Mouse (Mus musculus) layer of hippocampus, postnatal 14 days (tissue): ENCODE measurements at regions not wholly inside any gene's neighbourhood (a gene's known extent, or its start where the extent isn't known, plus 50 kb on each side); places are given as distances from the start of the nearest gene placed in this dataset.

Experiments used
- DNase-seq, 2 experiments: peaks; one replicate each; pipeline ENCODE4 v3.0.0; 2021 to 2022; ENCODE audit warnings: low spot score in 2 of 2, mixed read lengths in 1 of 2

DNA sequence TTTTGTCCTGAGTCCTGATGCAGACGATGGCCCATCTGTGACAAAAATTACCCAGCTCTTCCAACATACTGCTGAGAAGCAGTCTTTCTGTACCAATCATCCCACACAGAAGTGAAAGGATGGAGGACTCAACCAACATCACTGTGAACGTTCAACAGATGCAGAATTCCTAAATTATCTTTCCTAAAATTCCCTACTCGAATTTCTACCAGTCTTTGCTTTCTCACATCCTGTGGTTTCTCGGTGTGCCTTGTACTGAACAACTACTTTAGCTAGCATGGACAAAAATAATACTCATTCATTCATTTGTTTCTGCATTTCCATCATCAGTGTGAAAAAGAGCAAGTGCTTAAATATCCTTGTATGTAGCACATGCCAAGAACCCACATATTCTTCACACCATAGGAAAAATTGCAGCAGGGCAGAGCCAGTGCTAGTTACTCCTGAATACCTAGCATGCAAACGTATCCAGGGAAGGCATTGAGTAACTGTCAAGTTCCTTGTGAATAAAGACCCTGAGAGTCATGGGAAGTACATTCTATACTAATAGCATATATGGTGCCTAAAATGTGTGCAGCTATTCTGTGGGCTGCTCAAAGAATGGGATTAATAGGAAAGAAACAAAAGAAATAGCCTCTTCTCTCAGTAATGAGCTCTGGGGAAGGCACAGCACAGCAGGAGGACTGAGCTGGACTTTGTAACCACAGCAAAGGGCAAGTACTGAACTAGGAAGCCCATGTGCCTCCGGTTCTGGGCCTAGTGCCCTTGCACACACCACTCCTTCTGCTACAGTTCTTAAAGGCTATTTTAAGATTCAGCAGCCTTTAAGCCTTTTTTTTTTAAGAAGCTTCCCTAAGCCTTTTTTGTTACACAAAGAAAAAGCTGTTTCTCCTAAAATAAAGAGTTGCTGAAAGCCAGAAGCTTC is 404.8 kb downstream of the Epha4 start:
- no peak for DNase-seq

- no peak for DNase-seq
These were observed 386.5 kb downstream of the Epha4 start for GRCm38 (mm10) chr1:77128411-77128810.

DNA sequence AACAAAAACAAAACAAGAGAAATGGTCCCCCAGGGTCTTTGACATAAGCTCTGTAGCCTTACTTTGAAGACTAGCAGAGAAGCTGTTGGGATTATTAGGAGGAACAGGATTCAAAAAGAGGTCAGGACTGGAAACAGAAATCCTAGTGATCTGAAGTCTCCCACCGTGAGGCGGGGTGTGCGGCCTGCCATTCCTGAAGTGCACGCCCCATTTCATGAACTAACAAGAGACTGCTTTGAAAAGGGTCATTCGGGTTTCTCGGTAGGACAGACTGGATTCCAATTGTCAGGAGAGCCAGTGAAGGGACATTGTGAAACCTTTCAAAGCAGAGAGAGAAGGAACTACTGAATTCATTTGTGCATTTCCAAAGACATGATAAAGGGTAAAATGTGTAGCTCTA is 377.2 kb downstream of the Epha4 start:
- no peak for DNase-seq

- no peak for DNase-seq
These were observed 374.0 kb downstream of the Epha4 start for GRCm38 (mm10) chr1:77140906-77141305.

GRCm38 (mm10) chr1:77148052-77148451 is 366.8 kb downstream of the Epha4 start:
- no peak for DNase-seq

GRCm38 (mm10) chr1:77168316-77168715 is 346.6 kb downstream of the Epha4 start:
- DNase-seq: no peak

- no peak for DNase-seq
These were observed 342.4 kb downstream of the Epha4 start for GRCm38 (mm10) chr1:77172463-77172862.

DNA sequence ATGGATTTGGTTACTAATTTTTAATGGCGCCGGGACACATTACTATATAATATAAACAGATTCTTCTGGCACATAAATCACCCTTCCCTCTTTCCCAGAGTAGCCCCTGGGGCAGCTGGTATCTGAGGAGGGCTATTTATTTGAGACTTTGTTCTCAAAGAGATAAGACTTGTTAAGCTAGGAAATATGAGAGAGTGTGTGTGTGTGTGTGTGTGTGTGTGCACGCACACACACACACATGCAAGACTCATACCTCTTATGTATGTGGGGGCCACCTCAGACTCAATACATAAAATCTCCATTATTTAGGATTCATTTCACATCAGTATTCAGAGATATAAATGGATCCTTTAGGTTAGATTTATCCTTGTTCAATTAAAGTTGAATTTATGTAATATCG is 340.1 kb downstream of the Epha4 start:
- DNase-seq: no peak

DNA sequence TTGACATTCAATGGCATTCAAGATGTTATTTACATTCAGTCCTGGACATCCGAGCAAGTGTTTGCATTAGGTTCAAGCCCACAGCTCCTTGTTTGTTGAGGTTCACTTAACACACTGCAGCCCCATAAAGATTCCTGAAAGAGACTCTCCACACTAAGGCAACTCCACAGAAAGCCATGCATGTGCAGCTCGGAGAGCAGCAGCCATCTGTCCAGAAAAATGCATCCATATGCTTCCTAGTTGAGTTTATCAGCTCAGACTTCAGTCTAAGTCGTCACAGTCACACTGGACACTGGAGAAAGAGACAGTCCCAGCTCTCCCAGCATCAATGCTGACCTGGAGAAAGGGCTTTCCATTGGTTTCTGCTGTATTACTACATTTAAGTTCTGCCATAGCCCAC is 339.7 kb downstream of the Epha4 start:
- DNase-seq: peak in 1 of 2 experiments; percentile 15

DNA sequence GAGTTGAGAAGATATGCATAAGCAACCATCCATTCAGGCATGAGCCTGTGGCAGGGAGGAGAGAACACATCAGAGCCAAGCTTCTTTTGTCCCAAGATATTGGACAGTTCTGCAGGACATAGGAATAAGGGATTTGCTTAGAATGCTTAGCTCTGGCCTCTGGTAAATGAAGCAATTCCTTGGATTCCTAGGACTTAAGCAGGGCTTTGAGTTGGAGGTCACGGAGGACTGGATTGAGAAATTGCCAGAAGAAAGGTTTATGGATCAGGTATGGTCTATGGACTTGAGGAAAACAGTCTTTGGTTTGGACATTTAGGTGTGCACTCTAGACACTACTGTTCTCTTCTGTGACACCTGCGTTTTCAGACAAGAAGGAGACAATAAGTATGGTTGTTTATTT is 338.4 kb downstream of the Epha4 start:
- DNase-seq: no peak

DNA sequence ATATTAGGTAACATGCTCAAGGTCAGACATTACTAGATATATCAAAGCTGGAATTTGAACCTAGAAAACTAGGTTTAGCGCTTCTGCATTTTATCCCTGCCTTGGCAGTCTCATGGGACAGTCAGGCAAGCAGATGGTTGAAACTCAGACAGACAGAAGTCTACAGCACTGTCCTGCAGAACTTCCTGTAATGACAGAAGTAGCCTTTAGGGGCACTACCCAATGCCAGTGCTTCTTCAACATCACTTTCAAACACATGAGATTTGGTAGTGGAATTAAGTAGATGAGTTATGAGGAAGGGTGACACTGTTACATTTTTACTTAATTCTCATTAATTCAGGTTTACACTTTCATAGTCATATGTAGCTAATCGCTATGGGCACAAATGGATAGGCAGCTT is 330.9 kb downstream of the Epha4 start:
- no peak for DNase-seq

GRCm38 (mm10) chr1:77190141-77190540 is 324.7 kb downstream of the Epha4 start:
- DNase-seq: no peak

GRCm38 (mm10) chr1:77201321-77201917 is 313.5 kb downstream of the Epha4 start:
- DNase-seq: no peak

DNA sequence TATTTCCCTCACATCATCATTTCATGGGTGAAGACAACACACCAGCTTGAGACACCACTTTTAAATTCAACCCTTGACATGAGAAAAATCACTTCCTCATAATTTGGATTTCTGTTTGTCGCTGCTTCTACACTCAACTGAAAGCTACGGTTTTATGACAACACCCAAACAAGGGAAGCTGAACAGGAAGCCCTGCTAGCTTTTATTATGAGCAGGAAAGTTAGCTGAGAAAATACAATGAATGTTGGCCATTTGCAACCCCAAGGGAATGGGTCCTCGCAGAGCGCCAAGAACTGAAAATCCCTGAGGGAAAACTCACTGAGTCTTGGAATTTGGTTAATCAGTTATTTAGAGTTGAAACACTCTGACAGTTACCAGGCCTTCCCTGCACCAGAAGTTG is 311.9 kb downstream of the Epha4 start:
- no peak for DNase-seq

GRCm38 (mm10) chr1:77206535-77206934 is 308.4 kb downstream of the Epha4 start:
- DNase-seq: no peak

DNA sequence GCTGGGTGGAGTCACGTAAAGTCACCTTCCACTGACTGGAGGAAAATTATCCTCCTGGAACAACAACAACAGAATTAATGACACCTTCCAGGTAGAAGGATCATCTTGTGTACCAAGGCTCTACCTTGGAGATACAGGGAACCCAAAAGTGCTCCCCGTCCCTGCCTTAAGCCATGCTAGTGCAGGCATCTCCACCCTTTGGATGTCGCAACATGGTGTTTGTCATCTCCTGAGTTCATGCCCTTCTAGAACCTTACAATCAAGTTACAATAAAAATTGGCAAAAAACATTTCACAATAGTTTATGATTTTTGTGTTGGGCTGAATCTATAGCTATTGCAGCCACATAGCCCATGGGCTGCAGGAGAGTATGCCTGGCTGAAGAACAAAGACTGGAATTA is 305.5 kb downstream of the Epha4 start:
- DNase-seq: no peak

DNA sequence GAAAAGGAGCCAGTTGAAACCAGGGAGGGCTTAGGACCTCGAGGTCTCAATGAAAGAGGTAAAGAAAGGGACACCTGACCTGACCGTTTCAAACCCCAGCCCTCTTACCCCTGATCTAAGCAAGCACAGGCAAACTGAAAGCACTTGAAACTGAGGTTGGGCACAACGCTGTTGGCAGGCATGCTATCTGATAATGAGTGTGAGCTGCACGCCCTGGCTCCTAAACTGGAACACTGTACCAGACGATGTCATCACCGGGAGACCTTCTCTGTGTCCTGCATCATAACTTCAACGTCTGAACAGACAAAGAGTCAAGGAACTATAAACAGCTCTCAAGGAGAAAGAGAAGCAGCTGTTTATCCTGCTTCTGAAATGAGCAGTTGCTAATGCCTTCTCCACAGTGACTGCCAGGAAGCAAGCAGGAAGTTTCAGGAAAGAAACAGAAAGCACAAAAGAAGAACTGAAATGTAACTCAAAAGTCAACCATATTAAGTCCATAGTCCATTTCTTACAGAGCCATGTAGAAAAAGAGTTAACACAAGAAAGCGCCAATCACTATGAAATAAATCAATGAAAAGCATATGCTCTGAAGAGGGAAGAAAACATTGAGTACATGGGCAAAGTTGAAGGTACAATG is 301.3 kb downstream of the Epha4 start:
- no peak for DNase-seq

GRCm38 (mm10) chr1:77219488-77220321 is 295.2 kb downstream of the Epha4 start:
- no peak for DNase-seq

GRCm38 (mm10) chr1:77220322-77220590 is 294.6 kb downstream of the Epha4 start:
- no peak for DNase-seq

DNA sequence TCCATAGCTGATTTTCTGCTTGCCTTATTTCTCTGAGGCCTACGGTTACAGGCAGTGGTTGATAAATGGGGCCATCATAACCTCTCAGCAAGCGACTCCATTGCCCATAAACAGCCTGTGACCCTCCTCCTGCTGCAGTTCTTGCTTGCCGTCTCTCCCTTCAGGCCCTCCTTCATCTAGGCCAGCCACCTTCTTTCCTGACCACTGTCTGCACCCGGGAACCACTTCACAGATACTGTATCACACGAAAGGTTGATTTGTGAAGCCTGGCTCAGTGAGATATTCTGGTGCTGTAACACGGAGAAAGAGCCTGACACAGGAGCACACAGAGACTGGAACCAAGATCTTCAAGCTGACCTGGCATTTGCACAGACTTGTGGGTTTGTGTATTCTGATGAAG is 294.1 kb downstream of the Epha4 start:
- DNase-seq: no peak

DNA sequence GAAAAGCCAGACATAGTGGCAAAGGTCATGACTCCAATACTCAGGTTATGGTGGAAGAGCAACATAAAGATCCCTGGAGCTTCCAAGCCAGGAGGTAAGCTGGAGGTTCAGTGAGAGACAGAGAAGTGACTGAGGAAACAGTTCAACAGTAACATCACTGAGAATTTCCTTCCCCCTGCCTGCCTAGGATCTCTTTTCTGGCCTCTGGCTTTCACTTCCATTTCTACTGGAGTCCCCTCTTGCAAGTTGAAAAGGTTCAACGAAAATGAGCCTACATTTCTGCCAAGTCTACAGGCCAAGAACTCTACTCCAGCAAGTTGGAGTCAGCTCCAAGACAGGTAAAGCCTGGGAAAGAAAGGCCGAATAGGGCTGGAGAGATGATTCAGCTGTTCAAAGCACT is 293.0 kb downstream of the Epha4 start:
- no peak for DNase-seq

DNA sequence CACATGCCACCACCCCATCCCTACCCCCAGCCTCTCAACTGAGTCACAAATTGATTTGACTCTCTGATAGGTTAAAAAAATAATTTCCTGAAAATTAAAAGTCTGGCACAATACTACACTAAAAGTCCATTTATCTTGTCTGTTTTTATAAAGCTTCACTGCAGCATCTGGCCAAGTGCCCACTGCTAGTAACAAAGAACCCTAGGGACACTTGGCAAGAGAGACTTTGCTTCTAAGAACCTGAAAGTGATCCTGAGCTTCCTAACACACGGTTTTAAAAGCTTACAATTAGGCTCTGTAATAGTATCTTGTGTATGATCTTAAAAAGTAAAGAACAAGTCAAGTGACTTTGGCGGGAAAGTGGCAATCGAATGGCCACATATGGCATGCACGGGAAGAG is 288.3 kb downstream of the Epha4 start:
- DNase-seq: no peak
